Mouse (Mus musculus) heart, adult 2 months (tissue): ENCODE measurements around the gene Tmem230. TPM values are rescaled to one million over a fixed set of nuclear protein-coding genes. Genes with fewer than 3 reads are reported as not detected.

Experiments
- DNase-seq, 2 experiments: peaks; one replicate each; pipeline ENCODE4 v3.0.0; 2021
- H3K27ac ChIP-seq: fragments of 200-600 bp; 2 replicates; pipeline ENCODE4 v1.8.1; 2022
- H3K27me3 ChIP-seq: fragments of 200-500 bp; 2 replicates; pipeline ENCODE4 v1.6.1; 2012; ENCODE audit warnings: mild to moderate bottlenecking, low read length, inconsistent platforms, mixed read lengths; ENCODE audit not compliant: control insufficient read depth, insufficient read depth
- H3K36me3 ChIP-seq: fragments of 200-500 bp; 2 replicates; pipeline ENCODE4 v1.6.1; 2012; ENCODE audit warnings: low read length, inconsistent platforms; ENCODE audit not compliant: control insufficient read depth, insufficient read depth
- H3K4me1 ChIP-seq: fragments of 200-500 bp; 2 replicates; pipeline ENCODE4 v1.6.1; 2011; ENCODE audit warnings: low read length; ENCODE audit not compliant: control insufficient read depth, insufficient read depth
- H3K4me3 ChIP-seq: fragments of 200-600 bp; 2 replicates; pipeline ENCODE4 v1.8.1; 2022
- H3K79me2 ChIP-seq: fragments of 200-500 bp; replicated peaks from 2 replicates; pipeline ENCODE4 v1.6.1; 2012; ENCODE audit warnings: mild to moderate bottlenecking, inconsistent platforms, low read length, moderate library complexity, mixed read lengths; ENCODE audit not compliant: control insufficient read depth, insufficient read depth
- H3K9ac ChIP-seq: fragments of 200-500 bp; 2 replicates; pipeline ENCODE4 v1.6.1; 2012; ENCODE audit warnings: low read depth, mild to moderate bottlenecking, control low read depth, inconsistent platforms, low read length, mixed read lengths
- CTCF ChIP-seq: fragments of 200-600 bp; IDR thresholded peaks from 2 replicates; pipeline ENCODE4 v1.8.1; 2022; ENCODE audit warnings: antibody characterized with exemption, mild to moderate bottlenecking, moderate library complexity
- EP300 ChIP-seq: fragments of 200-500 bp; IDR thresholded peaks from 2 replicates; pipeline ENCODE4 v1.6.1; 2011; ENCODE audit warnings: low read depth, low read length, control low read depth; ENCODE audit not compliant: insufficient read depth
- POLR2A ChIP-seq: fragments of 200-500 bp; IDR thresholded peaks from 2 replicates; pipeline ENCODE4 v1.6.1; 2011; ENCODE audit warnings: mild to moderate bottlenecking, low read depth, low read length, control low read depth; ENCODE audit not compliant: insufficient read depth
- WGBS: fragments of 180-500 bp; shearing (Covaris S2); methylation state at CpG from one replicate; pipeline ENCODE4 v1.1.7; 2018; 5-methylcytosine and 5-hydroxymethylcytosine counted together
- intact Hi-C: fragments of 180-260 bp; cut with DNase I; formaldehyde crosslinking; loops from one replicate; pipeline ENCODE4 v1.15.1; 2025
- polyA plus RNA-seq: library from polyadenylated mRNA; depleted of rRNA; stranded (reverse); fragments of >200 nt; gene quantifications from 2 replicates; pipeline ENCODE4 v1.2.3, GENCODE M21; 2012
- total RNA-seq, 2 experiments: library from RNA; stranded (reverse); gene quantifications; 2 replicates each; pipeline ENCODE4 v1.2.3; 2021

Tmem230 gene
- total and polyA plus RNA-seq, 3 experiments, result 23.1 to 28.0 (median 23.3) TPM

DNA sequence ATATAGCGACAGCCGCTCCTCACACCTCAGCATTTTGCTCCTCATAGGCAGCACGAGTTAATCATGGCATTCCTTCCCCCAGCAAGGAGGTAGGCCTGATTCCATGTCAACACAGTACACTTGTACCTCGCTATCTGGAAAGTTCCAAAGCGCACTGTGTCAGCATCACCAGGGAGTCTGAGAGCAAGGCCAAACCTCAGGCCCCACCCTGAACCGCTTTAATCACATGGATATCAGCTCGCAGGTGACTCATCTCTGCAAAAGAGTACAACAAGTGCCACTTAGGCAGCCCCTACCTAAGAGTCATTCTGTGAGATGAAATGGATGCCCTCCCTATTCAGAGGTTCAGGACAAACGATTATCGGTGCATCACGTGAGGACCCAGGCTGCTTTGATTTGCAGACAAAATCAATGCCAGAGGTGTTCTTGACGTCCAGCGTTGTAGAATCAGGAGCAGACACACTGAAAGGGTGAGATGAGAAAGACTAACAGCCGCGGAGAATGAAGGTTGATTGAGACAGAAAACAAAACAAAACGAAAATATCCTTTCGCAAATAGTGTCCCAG, 41.2 kb downstream of the Tmem230 start:
- no peaks in the 10 kb centered on the region for H3K27me3 ChIP-seq

GRCm38 (mm10) chr2:132205549-132205948, 42.1 kb downstream of the Tmem230 start:
- Histone ChIP-seq H3K4me1 (no peaks in the 10 kb centered on the region), H3K36me3 (no peaks in the 10 kb centered on the region), H3K27me3 (no peaks in the 10 kb centered on the region), H3K79me2 (no peaks in the 10 kb centered on the region), H3K4me3 (no peak overlapping the region), H3K9ac (no peak overlapping the region), H3K27ac (no peak overlapping the region)
- TF ChIP-seq EP300 (no peak), POLR2A (no peak), CTCF (no peak)
- intact Hi-C loops, result no loop called here
- DNase-seq, result no peak
- 75% methylated on average over 4 of the region's 4 CpGs for WGBS

More for the DNA sequence above, 41.2 kb downstream of the Tmem230 start:
- TF ChIP-seq POLR2A, result no peak
- no peak for TF ChIP-seq CTCF
- no peak for TF ChIP-seq EP300
- Histone ChIP-seq H3K4me1 (no peaks in the 10 kb centered on the region), H3K4me3 (no peak overlapping the region), H3K27ac (no peak overlapping the region), H3K9ac (no peak overlapping the region), H3K79me2 (no peaks in the 10 kb centered on the region), H3K36me3 (no peaks in the 10 kb centered on the region)
- DNase-seq, result no peak
- intact Hi-C loops, result no loop called here
- 79% methylated on average over 16 of the region's 16 CpGs for WGBS

GRCm38 (mm10) chr2:132203773-132204172, 43.8 kb downstream of the Tmem230 start:
- no peak for DNase-seq
- WGBS, result 78% methylated on average over 3 of the region's 3 CpGs
- H3K4me1 ChIP-seq, result no peaks in the 10 kb centered on the region
- no peaks in the 10 kb centered on the region for H3K27me3 ChIP-seq
- TF ChIP-seq POLR2A (no peak), EP300 (no peak), CTCF (no peak)
- H3K9ac ChIP-seq, result no peak overlapping the region
- no peaks in the 10 kb centered on the region for H3K36me3 ChIP-seq
- H3K27ac ChIP-seq, result no peak overlapping the region
- no peak overlapping the region for H3K4me3 ChIP-seq
- H3K79me2 ChIP-seq, result no peaks in the 10 kb centered on the region
- intact Hi-C loops, result no loop called here

- intact Hi-C loops, result no loop called here
- H3K27me3 ChIP-seq, result no peaks in the 10 kb centered on the region
Observed at GRCm38 (mm10) chr2:132203186-132203585, 44.4 kb downstream of the Tmem230 start.

DNA sequence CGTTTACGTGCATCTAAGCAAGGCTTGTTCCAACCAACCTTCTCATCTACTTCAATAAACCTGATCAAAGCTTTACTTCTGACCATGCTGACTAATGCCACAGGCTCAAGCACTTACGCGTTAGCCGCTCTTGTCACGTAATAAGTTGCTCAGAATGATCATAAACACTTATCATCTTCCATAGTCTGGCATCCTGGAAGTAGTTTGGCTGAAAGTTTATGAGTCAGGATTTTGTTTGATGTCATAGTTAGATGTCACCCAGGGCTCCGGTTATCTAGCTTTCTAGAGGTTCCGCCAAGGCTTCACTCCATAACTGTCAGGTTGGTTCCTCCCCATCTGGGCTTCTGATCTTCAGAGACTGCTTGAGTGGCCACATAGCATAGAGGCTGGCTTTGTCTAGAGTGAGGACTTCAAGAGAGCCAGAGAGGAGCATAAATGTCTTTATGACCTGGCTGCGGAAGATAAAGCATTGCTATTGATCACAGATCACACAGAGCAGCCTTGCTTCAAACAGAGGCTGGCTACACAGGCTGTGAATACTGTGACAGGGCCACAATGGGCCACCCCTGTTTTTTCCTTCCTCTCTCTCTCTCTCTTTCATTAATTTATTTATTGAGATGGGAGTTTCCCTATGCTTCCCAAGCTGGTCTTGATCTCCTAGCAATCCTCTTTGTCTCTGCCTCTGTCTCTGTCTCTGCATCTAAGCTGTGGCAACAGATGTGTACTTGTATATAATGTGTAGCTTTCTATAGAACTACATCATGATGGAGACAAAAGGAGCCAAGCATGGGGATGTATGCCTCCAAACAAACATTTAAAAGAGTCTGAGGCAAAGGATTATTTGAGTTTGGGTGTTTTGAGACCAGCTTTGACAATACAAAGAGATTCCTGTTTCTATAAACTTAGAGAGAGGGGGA, 49.3 kb downstream of the Tmem230 start:
- no peak for TF ChIP-seq POLR2A
- Histone ChIP-seq H3K27me3 (no peaks in the 10 kb centered on the region), H3K9ac (no peak overlapping the region), H3K4me3 (no peak overlapping the region), H3K4me1 (no peaks in the 10 kb centered on the region), H3K27ac (no peak overlapping the region), H3K36me3 (no peaks in the 10 kb centered on the region), H3K79me2 (no peaks in the 10 kb centered on the region)
- WGBS, result 85% methylated on average over 9 of the region's 9 CpGs
- intact Hi-C loops, result no loop called here
- DNase-seq, result no peak

More at GRCm38 (mm10) chr2:132203186-132203585, 44.4 kb downstream of the Tmem230 start:
- Histone ChIP-seq H3K79me2 (no peaks in the 10 kb centered on the region), H3K4me1 (no peaks in the 10 kb centered on the region), H3K27ac (no peak overlapping the region), H3K4me3 (no peak overlapping the region), H3K9ac (no peak overlapping the region), H3K36me3 (no peaks in the 10 kb centered on the region)
- TF ChIP-seq CTCF (no peak), EP300 (no peak), POLR2A (no peak)
- 72% methylated on average over 3 of the region's 3 CpGs for WGBS
- DNase-seq, result no peak

DNA sequence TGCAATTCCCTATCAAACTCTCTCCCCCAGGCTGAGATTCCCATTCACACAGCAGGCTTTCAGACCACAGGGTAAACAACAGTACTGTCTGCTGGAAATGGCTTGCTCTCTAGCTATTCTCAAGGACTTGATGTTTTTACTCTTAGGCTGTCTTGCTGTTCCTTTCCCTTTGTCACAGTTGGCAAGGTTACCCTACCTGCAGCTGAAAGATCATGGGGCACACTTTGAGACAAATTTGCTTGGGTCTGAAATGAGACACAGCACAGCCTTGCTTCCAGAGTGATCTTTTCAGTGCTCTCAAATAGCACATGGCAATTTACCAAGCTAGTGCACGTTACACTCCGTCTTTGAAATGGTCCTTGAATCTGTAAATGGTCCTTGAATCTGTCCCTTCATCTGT, 52.0 kb downstream of the Tmem230 start:
- no peaks in the 10 kb centered on the region for H3K36me3 ChIP-seq
- intact Hi-C loops, result no loop called here
- H3K79me2 ChIP-seq, result no peaks in the 10 kb centered on the region
- no peak overlapping the region for H3K4me3 ChIP-seq
- no peak overlapping the region for H3K27ac ChIP-seq
- DNase-seq, result no peak
- TF ChIP-seq EP300, result no peak
- TF ChIP-seq CTCF, result no peak
- no peak for TF ChIP-seq POLR2A
- H3K27me3 ChIP-seq, result no peaks in the 10 kb centered on the region
- no peak overlapping the region for H3K9ac ChIP-seq
- no peaks in the 10 kb centered on the region for H3K4me1 ChIP-seq
- 76% methylated on average over 2 of the region's 2 CpGs for WGBS
